In the genomic region with DNA sequence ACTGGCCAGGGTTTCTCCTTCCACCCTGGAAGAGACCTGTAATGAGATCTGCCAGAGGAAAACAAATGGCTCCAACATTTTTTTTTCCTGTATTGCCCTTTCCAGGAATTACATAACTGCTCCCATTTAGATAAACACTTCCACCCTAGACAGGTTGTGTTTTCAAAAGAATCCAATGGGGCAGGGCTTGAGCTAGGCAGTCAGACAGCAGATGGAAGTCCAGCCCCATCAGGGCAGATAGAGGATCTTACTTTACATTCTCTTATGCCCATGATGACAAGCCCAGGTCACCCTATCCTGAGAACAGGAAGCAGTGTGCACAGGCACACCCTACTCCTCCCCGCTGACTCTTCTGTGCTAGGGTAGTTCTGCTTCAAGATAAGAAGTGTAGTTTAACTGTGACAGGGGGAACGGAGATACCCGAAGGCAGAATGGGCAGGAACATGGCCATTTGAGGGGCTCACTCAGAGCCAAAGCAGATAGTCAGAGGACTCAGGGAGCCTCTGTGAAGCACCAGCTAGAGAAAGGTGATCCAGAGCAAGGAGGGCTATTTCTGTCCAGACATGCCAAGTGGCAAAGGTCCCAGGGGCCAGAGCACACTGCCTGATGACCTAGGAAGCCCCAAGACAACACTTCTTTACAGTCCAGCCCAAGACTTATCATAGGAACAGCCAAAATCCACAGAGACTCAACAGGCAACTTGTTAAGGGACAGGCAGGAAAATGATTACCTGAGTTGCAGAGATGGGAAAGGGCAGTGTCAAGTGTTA, we compare ENCODE assay signal across 12 mouse cellular contexts. TPM values are rescaled to one million over a fixed set of nuclear protein-coding genes. Genes with fewer than 3 reads are reported as not detected.
A peak's percentile ranks its signal among the peaks of the same experiment; 100 is the strongest.
DNase-seq lines count a peak whose midpoint lies in the region; ATAC-seq and TF ChIP-seq lines count a peak whose summit lies in the region.
"Had no signal": no experiment of that assay in that cellular context is flagged by ENCODE, and none has a peak within 500 bp of the region (broad histone marks: within the 10 kb centered on the region; RNA-seq: fewer than 3 reads in every experiment).

No protein-coding gene starts in this region.

- no peak overlapping the region for H3K4me3 ChIP-seq in left cerebral cortex, adult 2 months
- H3K4me3 ChIP-seq in liver, embryonic 11.5 days (ENCODE audit: low read depth, low read length): no peak overlapping the region
- H3K4me3 ChIP-seq in midbrain, postnatal 0 days (ENCODE audit: low read depth, low read length): no peak overlapping the region
- no peak overlapping the region for H3K4me3 ChIP-seq in midbrain, embryonic 13.5 days (replicated peaks)
- H3K4me3 ChIP-seq: hindbrain, embryonic 15.5 days had no signal

- no peak for TF ChIP-seq CTCF in left cerebral cortex, adult 2 months (IDR thresholded peaks at IDR 0.05)
- TF ChIP-seq CTCF in midbrain, postnatal 0 days (IDR thresholded peaks at IDR 0.05): no peak

- 21% methylated on average over 3 of the region's 3 CpGs for WGBS in liver, embryonic 11.5 days
- WGBS in midbrain, postnatal 0 days: 93% methylated on average over 3 of the region's 3 CpGs
- 89% methylated on average over 3 of the region's 3 CpGs for WGBS in midbrain, embryonic 13.5 days

- no peak for DNase-seq in cerebellum, postnatal 10 days
- no peak for DNase-seq in left cerebral cortex, adult 2 months (ENCODE audit: extremely low spot score in 1 of 2, low spot score in 2 of 2)
- DNase-seq in left cerebral cortex, postnatal 14 days (ENCODE audit: low spot score in 2 of 2): no peak
- DNase-seq in liver, embryonic 11.5 days (ENCODE audit: low spot score): peak; percentile 39
- no peak for DNase-seq in midbrain, postnatal 0 days (ENCODE audit: low spot score)
- DNase-seq in adipocyte (ENCODE audit: low spot score): no peak
- DNase-seq: adrenal gland, postnatal 10 days; kidney, postnatal 25 days; thymus, postnatal 25 days had no signal

- peak overlapping the region; percentile 57 for H3K27ac ChIP-seq in left cerebral cortex, adult 2 months
- H3K27ac ChIP-seq in liver, embryonic 11.5 days (ENCODE audit: low read depth, low read length): peak overlapping the region; percentile 78
- H3K27ac ChIP-seq in midbrain, postnatal 0 days (ENCODE audit: low read depth, low read length): no peak overlapping the region
- no peak overlapping the region for H3K27ac ChIP-seq in midbrain, embryonic 13.5 days
- H3K27ac ChIP-seq: hindbrain, embryonic 15.5 days had no signal

- intact Hi-C loops in left cerebral cortex, adult 2 months (cut with DNase I): no loop called here
- intact Hi-C loops in left cerebral cortex, postnatal 14 days (cut with DNase I): no loop called here

- H3K4me2 ChIP-seq in liver, embryonic 11.5 days: peak overlapping the region; percentile 23; the same call in 1 of the 2 replicates
- H3K4me2 ChIP-seq in midbrain, postnatal 0 days (ENCODE audit: low read depth, low read length, poor library complexity, severe bottlenecking): no peak overlapping the region
- no peak overlapping the region for H3K4me2 ChIP-seq in midbrain, embryonic 13.5 days (replicated peaks)
- H3K4me2 ChIP-seq: hindbrain, embryonic 15.5 days had no signal

- no peaks in the 10 kb centered on the region for H3K9me3 ChIP-seq in liver, embryonic 11.5 days (ENCODE audit: control insufficient read depth, low read length)
- no peaks in the 10 kb centered on the region for H3K9me3 ChIP-seq in midbrain, postnatal 0 days (ENCODE audit: low read length)
- H3K9me3 ChIP-seq in midbrain, embryonic 13.5 days: no peaks in the 10 kb centered on the region
- H3K9me3 ChIP-seq: hindbrain, embryonic 15.5 days had no signal

- no peaks in the 10 kb centered on the region for H3K27me3 ChIP-seq in liver, embryonic 11.5 days (replicated peaks; ENCODE audit: control insufficient read depth, insufficient read depth, low read length)
- no peaks in the 10 kb centered on the region for H3K27me3 ChIP-seq in midbrain, postnatal 0 days (ENCODE audit: insufficient read depth, low read length)
- H3K27me3 ChIP-seq in midbrain, embryonic 13.5 days: no peaks in the 10 kb centered on the region
- H3K27me3 ChIP-seq: hindbrain, embryonic 15.5 days had no signal

- H3K36me3 ChIP-seq in liver, embryonic 11.5 days (ENCODE audit: control insufficient read depth, insufficient read depth, low read length): no peaks in the 10 kb centered on the region
- H3K36me3 ChIP-seq in midbrain, postnatal 0 days (ENCODE audit: insufficient read depth, low read length): peaks cover 12% of the 10 kb centered on the region; the same call in 1 of the 2 replicates
- peaks cover 40% of the 10 kb centered on the region for H3K36me3 ChIP-seq in midbrain, embryonic 13.5 days

- peak; percentile 57 for ATAC-seq in cerebellum, adult (ENCODE audit: insufficient number of reproducible peaks, low FRiP score, low TSS enrichment)
- peak; percentile 98 for ATAC-seq in liver, embryonic 11.5 days (replicated peaks; ENCODE audit: low FRiP score)
- no peak for ATAC-seq in midbrain, postnatal 0 days (ENCODE audit: low FRiP score)
- ATAC-seq in midbrain, embryonic 13.5 days: no peak

- peaks cover 26% of the 10 kb centered on the region for H3K4me1 ChIP-seq in liver, embryonic 11.5 days (replicated peaks; ENCODE audit: control insufficient read depth, insufficient read depth, low read length)
- peaks cover 2% of the 10 kb centered on the region; the same call in 1 of the 2 replicates for H3K4me1 ChIP-seq in midbrain, postnatal 0 days (ENCODE audit: insufficient read depth, low read length)
- H3K4me1 ChIP-seq in midbrain, embryonic 13.5 days (replicated peaks): peaks cover 6% of the 10 kb centered on the region

- peak overlapping the region; percentile 46 for H3K9ac ChIP-seq in liver, embryonic 11.5 days (ENCODE audit: low read depth, low read length)
- no peak overlapping the region for H3K9ac ChIP-seq in midbrain, postnatal 0 days (replicated peaks; ENCODE audit: low read length, poor library complexity, severe bottlenecking)
- H3K9ac ChIP-seq in midbrain, embryonic 13.5 days (replicated peaks): no peak overlapping the region
- H3K9ac ChIP-seq: hindbrain, embryonic 15.5 days had no signal

RNA-seq across cellular contexts. Expression of gene Angptl2, which starts 41.1 kb away (rescaled TPM):
- total RNA-seq in left cerebral cortex, adult 2 months (2021): 1 to 10 TPM; 2.1 to 2.9 TPM
- 1 to 10 TPM; 3.1 to 3.6 TPM for total RNA-seq in left cerebral cortex, postnatal 14 days (2021)
- 11.3 and 12.2 TPM in 2 replicates for polyA plus RNA-seq in liver, embryonic 11.5 days (2014; fragmentation: Nextera tagmentation; extraction: Ambion mirVana)
- total RNA-seq in midbrain, postnatal 0 days (2014; rRNA removed): 16.7 and 16.8 TPM in 2 replicates
- polyA plus RNA-seq in midbrain, postnatal 0 days (2015; fragmentation: Nextera tagmentation; extraction: Ambion mirVana): 9.8 TPM in 2 replicates
- polyA plus RNA-seq in midbrain, embryonic 13.5 days (2015; fragmentation: Nextera tagmentation; extraction: Ambion mirVana): 14.8 and 15.5 TPM in 2 replicates

Comparison
In these comparisons a context has a peak if more than half of its experiments do, and no peak if none do; other contexts are left out.
1. ATAC-seq: peak in cerebellum, adult (single experiment) and liver, embryonic 11.5 days (single experiment); none in midbrain, postnatal 0 days (single experiment) and midbrain, embryonic 13.5 days (single experiment).
2. H3K27ac ChIP-seq: peak in left cerebral cortex, adult 2 months (single experiment) and liver, embryonic 11.5 days (single experiment); none in midbrain, postnatal 0 days (single experiment) and midbrain, embryonic 13.5 days (single experiment).